In the genomic region with DNA sequence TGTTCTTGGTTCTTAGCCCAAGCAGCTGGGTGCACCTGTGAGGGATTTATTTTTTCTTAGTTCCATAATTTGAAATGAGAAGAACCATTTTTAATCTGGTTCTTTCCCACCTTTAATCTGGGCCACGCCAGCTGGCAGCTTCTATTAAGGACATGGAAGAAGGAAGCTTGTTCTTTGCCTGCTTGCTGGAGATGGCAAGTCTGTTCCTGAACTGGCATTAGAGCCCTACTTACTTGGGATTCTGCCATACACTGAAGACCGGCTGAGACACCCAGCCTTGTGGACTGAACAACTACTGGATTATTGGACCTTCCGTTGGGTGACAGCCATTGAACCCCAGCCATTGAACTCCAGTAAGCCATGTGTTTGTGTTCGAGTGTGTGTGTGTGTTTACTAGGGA, we compare ENCODE assay signal across 9 mouse cellular contexts. TPM values are rescaled to one million over a fixed set of nuclear protein-coding genes. Genes with fewer than 3 reads are reported as not detected.
DNase-seq lines count a peak whose midpoint lies in the region; ATAC-seq lines count a peak whose summit lies in the region.
"Had no signal": no experiment of that assay in that cellular context is flagged by ENCODE, and none has a peak within 500 bp of the region (broad histone marks: within the 10 kb centered on the region; RNA-seq: fewer than 3 reads in every experiment).

No protein-coding gene starts in this region.

- ATAC-seq in kidney, embryonic 16.5 days (ENCODE audit: low FRiP score, low TSS enrichment): no peak
- no peak for ATAC-seq in embryonic facial prominence, embryonic 13.5 days (ENCODE audit: insufficient number of reproducible peaks, insufficient read depth, low FRiP score, low TSS enrichment, low read depth)
- no peak for ATAC-seq in hindbrain, embryonic 14.5 days (ENCODE audit: low FRiP score)
- no peak for ATAC-seq in midbrain, embryonic 15.5 days (replicated peaks)
- ATAC-seq: Patski had no signal

- WGBS in kidney, embryonic 16.5 days: 88% methylated on average over 4 of the region's 4 CpGs
- 90% methylated on average over 4 of the region's 4 CpGs for WGBS in embryonic facial prominence, embryonic 13.5 days
- 93% methylated on average over 4 of the region's 4 CpGs for WGBS in hindbrain, embryonic 14.5 days
- whole genome bisulfite sequencing in midbrain, embryonic 15.5 days: 86% methylated on average over 4 of the region's 4 CpGs

- peaks cover 59% of the 10 kb centered on the region for H3K4me1 ChIP-seq in kidney, embryonic 16.5 days (ENCODE audit: insufficient read depth, low read length)
- H3K4me1 ChIP-seq in embryonic facial prominence, embryonic 13.5 days: peaks cover 52% of the 10 kb centered on the region
- H3K4me1 ChIP-seq in hindbrain, embryonic 14.5 days (replicated peaks; ENCODE audit: control insufficient read depth, insufficient read depth, low read length): peaks cover 29% of the 10 kb centered on the region
- peaks cover 23% of the 10 kb centered on the region for H3K4me1 ChIP-seq in midbrain, embryonic 15.5 days

- no peaks in the 10 kb centered on the region for H3K36me3 ChIP-seq in kidney, embryonic 16.5 days (ENCODE audit: insufficient read depth, low read length)
- H3K36me3 ChIP-seq in embryonic facial prominence, embryonic 13.5 days: no peaks in the 10 kb centered on the region
- H3K36me3 ChIP-seq in hindbrain, embryonic 14.5 days (replicated peaks; ENCODE audit: control insufficient read depth, insufficient read depth): no peaks in the 10 kb centered on the region
- no peaks in the 10 kb centered on the region for H3K36me3 ChIP-seq in midbrain, embryonic 15.5 days (replicated peaks)

- no peak overlapping the region for H3K27ac ChIP-seq in kidney, embryonic 16.5 days (ENCODE audit: low read length)
- no peak overlapping the region for H3K27ac ChIP-seq in embryonic facial prominence, embryonic 13.5 days
- no peak overlapping the region for H3K27ac ChIP-seq in hindbrain, embryonic 14.5 days
- H3K27ac ChIP-seq in midbrain, embryonic 15.5 days: no peak overlapping the region

- H3K9me3 ChIP-seq in kidney, embryonic 16.5 days (ENCODE audit: low read length): no peaks in the 10 kb centered on the region
- no peaks in the 10 kb centered on the region for H3K9me3 ChIP-seq in embryonic facial prominence, embryonic 13.5 days
- H3K9me3 ChIP-seq in hindbrain, embryonic 14.5 days (ENCODE audit: control insufficient read depth, low read length): no peaks in the 10 kb centered on the region
- H3K9me3 ChIP-seq in midbrain, embryonic 15.5 days: no peaks in the 10 kb centered on the region

- H3K27me3 ChIP-seq in kidney, embryonic 16.5 days (ENCODE audit: insufficient read depth, low read length): no peaks in the 10 kb centered on the region
- H3K27me3 ChIP-seq in embryonic facial prominence, embryonic 13.5 days: no peaks in the 10 kb centered on the region
- no peaks in the 10 kb centered on the region for H3K27me3 ChIP-seq in hindbrain, embryonic 14.5 days (ENCODE audit: control insufficient read depth, insufficient read depth, low read length)
- H3K27me3 ChIP-seq in midbrain, embryonic 15.5 days (replicated peaks): no peaks in the 10 kb centered on the region
- H3K27me3 ChIP-seq: Patski had no signal

- intact Hi-C loops in gastrocnemius, postnatal 14 days (cut with DNase I; ENCODE audit: low total_unique reads): no loop called here

- peak overlapping the region; percentile 72; the same call in 1 of the 2 replicates for H3K4me3 ChIP-seq in kidney, embryonic 16.5 days (ENCODE audit: low read length)
- H3K4me3 ChIP-seq in embryonic facial prominence, embryonic 13.5 days: no peak overlapping the region
- no peak overlapping the region for H3K4me3 ChIP-seq in hindbrain, embryonic 14.5 days (replicated peaks; ENCODE audit: low read length)
- no peak overlapping the region for H3K4me3 ChIP-seq in midbrain, embryonic 15.5 days

- peak overlapping the region; percentile 77 for H3K4me2 ChIP-seq in kidney, embryonic 16.5 days (replicated peaks; ENCODE audit: low read depth, low read length)
- H3K4me2 ChIP-seq in embryonic facial prominence, embryonic 13.5 days: peak overlapping the region; percentile 86
- peak overlapping the region; percentile 89; the same call in 1 of the 2 replicates for H3K4me2 ChIP-seq in hindbrain, embryonic 14.5 days (replicated peaks)
- 0 out of 2 replicates have a peak overlapping the region, but pooled peaks have one; percentile 3 for H3K4me2 ChIP-seq in midbrain, embryonic 15.5 days

- no peak for DNase-seq in kidney, postnatal 14 days
- DNase-seq in hindbrain, embryonic 14.5 days (ENCODE audit: low spot score): no peak
- no peak for DNase-seq in gastrocnemius, postnatal 14 days
- no peak for DNase-seq in frontal cortex, postnatal 36 days (ENCODE audit: low spot score in 2 of 2)
- DNase-seq in urinary bladder, postnatal 14 days (ENCODE audit: low spot score): no peak

- 0 out of 2 replicates have a peak overlapping the region, but pooled peaks have one; percentile 67 for H3K9ac ChIP-seq in kidney, embryonic 16.5 days (replicated peaks; ENCODE audit: low read length)
- no peak overlapping the region for H3K9ac ChIP-seq in embryonic facial prominence, embryonic 13.5 days
- no peak overlapping the region for H3K9ac ChIP-seq in hindbrain, embryonic 14.5 days
- H3K9ac ChIP-seq in midbrain, embryonic 15.5 days: no peak overlapping the region

RNA-seq across cellular contexts. Expression of a gene that starts 1.9 kb away (rescaled TPM):
- 11.1 and 16.9 TPM in 2 replicates for polyA plus RNA-seq in kidney, embryonic 16.5 days (2015; fragmentation: Nextera tagmentation; extraction: Ambion mirVana)
- polyA plus RNA-seq in embryonic facial prominence, embryonic 13.5 days (2015; fragmentation: Nextera tagmentation; extraction: Ambion mirVana): 8.7 and 12.0 TPM in 2 replicates
- polyA plus RNA-seq in hindbrain, embryonic 14.5 days (2014; fragmentation: Nextera tagmentation; extraction: Ambion mirVana): 4.7 and 5.0 TPM in 2 replicates
- polyA plus RNA-seq in midbrain, embryonic 15.5 days (2015; fragmentation: Nextera tagmentation; extraction: Ambion mirVana): 5.1 and 5.4 TPM in 2 replicates
- total RNA-seq in gastrocnemius, postnatal 14 days (2021): 1 to 10 TPM; 4.3 to 4.4 TPM

RNA-seq across cellular contexts. Expression of a gene that starts 2.1 kb away (rescaled TPM):
- 7.0 and 7.5 TPM in 2 replicates for polyA plus RNA-seq in kidney, embryonic 16.5 days (2015; fragmentation: Nextera tagmentation; extraction: Ambion mirVana)
- 13.2 and 14.1 TPM in 2 replicates for polyA plus RNA-seq in embryonic facial prominence, embryonic 13.5 days (2015; fragmentation: Nextera tagmentation; extraction: Ambion mirVana)
- 1.9 and 2.3 TPM in 2 replicates for polyA plus RNA-seq in hindbrain, embryonic 14.5 days (2014; fragmentation: Nextera tagmentation; extraction: Ambion mirVana)
- polyA plus RNA-seq in midbrain, embryonic 15.5 days (2015; fragmentation: Nextera tagmentation; extraction: Ambion mirVana): 1.8 and 2.2 TPM in 2 replicates
- 10 to 100 TPM; 33.7 to 41.7 TPM for total RNA-seq in gastrocnemius, postnatal 14 days (2021)

RNA-seq across cellular contexts. Expression of a gene that starts 3.1 kb away (rescaled TPM):
- polyA plus RNA-seq in kidney, embryonic 16.5 days (2015; fragmentation: Nextera tagmentation; extraction: Ambion mirVana): 0.87 TPM in 1 of 2 replicates, not detected in the other
- 1.7 TPM in 1 of 2 replicates, not detected in the other for polyA plus RNA-seq in embryonic facial prominence, embryonic 13.5 days (2015; fragmentation: Nextera tagmentation; extraction: Ambion mirVana)
- polyA plus RNA-seq in hindbrain, embryonic 14.5 days (2014; fragmentation: Nextera tagmentation; extraction: Ambion mirVana): 0.55 TPM in 1 of 2 replicates, not detected in the other
- polyA plus RNA-seq in midbrain, embryonic 15.5 days (2015; fragmentation: Nextera tagmentation; extraction: Ambion mirVana): 0.92 TPM in 1 of 2 replicates, not detected in the other
- 1 to 10 TPM; 3.4 to 7.1 TPM for total RNA-seq in gastrocnemius, postnatal 14 days (2021)

RNA-seq across cellular contexts. Expression of a gene that starts 3.3 kb away (rescaled TPM):
- polyA plus RNA-seq in kidney, embryonic 16.5 days (2015; fragmentation: Nextera tagmentation; extraction: Ambion mirVana): 50.1 and 51.3 TPM in 2 replicates
- 46.6 and 55.0 TPM in 2 replicates for polyA plus RNA-seq in embryonic facial prominence, embryonic 13.5 days (2015; fragmentation: Nextera tagmentation; extraction: Ambion mirVana)
- polyA plus RNA-seq in hindbrain, embryonic 14.5 days (2014; fragmentation: Nextera tagmentation; extraction: Ambion mirVana): 57.0 and 72.4 TPM in 2 replicates
- polyA plus RNA-seq in midbrain, embryonic 15.5 days (2015; fragmentation: Nextera tagmentation; extraction: Ambion mirVana): 51.0 and 59.9 TPM in 2 replicates
- total RNA-seq in gastrocnemius, postnatal 14 days (2021): 10 to 100 TPM; 26.4 to 27.7 TPM

RNA-seq across cellular contexts. Expression of a gene that starts 16.2 kb away (rescaled TPM):
- polyA plus RNA-seq in kidney, embryonic 16.5 days (2015; fragmentation: Nextera tagmentation; extraction: Ambion mirVana): 3.1 and 3.7 TPM in 2 replicates
- 6.4 and 10.0 TPM in 2 replicates for polyA plus RNA-seq in embryonic facial prominence, embryonic 13.5 days (2015; fragmentation: Nextera tagmentation; extraction: Ambion mirVana)
- 1.2 and 1.7 TPM in 2 replicates for polyA plus RNA-seq in hindbrain, embryonic 14.5 days (2014; fragmentation: Nextera tagmentation; extraction: Ambion mirVana)
- polyA plus RNA-seq in midbrain, embryonic 15.5 days (2015; fragmentation: Nextera tagmentation; extraction: Ambion mirVana): 2.3 and 2.4 TPM in 2 replicates
- 10 to 100 TPM; 30.3 to 31.5 TPM for total RNA-seq in gastrocnemius, postnatal 14 days (2021)

Comparison
In these comparisons a context has a peak if more than half of its experiments do, and no peak if none do; other contexts are left out.
1. H3K4me2 ChIP-seq: peak in every context shown above with its lines; median percentile 89 in hindbrain, embryonic 14.5 days; 86 in embryonic facial prominence, embryonic 13.5 days; 77 in kidney, embryonic 16.5 days; 3 in midbrain, embryonic 15.5 days.